In genomic region chr5:97045260-97045659, GRCm38 (mm10) we compare ENCODE assay signal across 21 mouse cellular contexts. TPM values are rescaled to one million over a fixed set of nuclear protein-coding genes. Genes with fewer than 3 reads are reported as not detected.
DNase-seq lines count a peak whose midpoint lies in the region; ATAC-seq and TF ChIP-seq lines count a peak whose summit lies in the region.
"Had no signal": no experiment of that assay in that cellular context is flagged by ENCODE, and none has a peak within 500 bp of the region (broad histone marks: within the 10 kb centered on the region; RNA-seq: fewer than 3 reads in every experiment).

No protein-coding gene starts in this region.

- H3K4me3 ChIP-seq in intestine, embryonic 14.5 days (ENCODE audit: low read depth, low read length) = no peak overlapping the region
- no peak overlapping the region for H3K4me3 ChIP-seq in intestine, postnatal 0 days (ENCODE audit: low read depth, low read length)
- H3K4me3 ChIP-seq in intestine, embryonic 15.5 days (replicated peaks) = no peak overlapping the region
- H3K4me3 ChIP-seq in intestine, embryonic 16.5 days (ENCODE audit: low read length) = no peak overlapping the region
- no peak overlapping the region for H3K4me3 ChIP-seq in hindbrain, postnatal 0 days (ENCODE audit: low read length)

- no peak for TF ChIP-seq CTCF in intestine, postnatal 0 days (IDR thresholded peaks at IDR 0.05; ENCODE audit: low read depth)
- no peak for TF ChIP-seq CTCF in hindbrain, postnatal 0 days (IDR thresholded peaks at IDR 0.05; ENCODE audit: low read depth)

- H3K27me3 ChIP-seq in intestine, embryonic 14.5 days (replicated peaks; ENCODE audit: control insufficient read depth, insufficient read depth, low read length) = no peaks in the 10 kb centered on the region
- no peaks in the 10 kb centered on the region for H3K27me3 ChIP-seq in intestine, postnatal 0 days (replicated peaks; ENCODE audit: control insufficient read depth, insufficient read depth, low read length)
- H3K27me3 ChIP-seq in intestine, embryonic 15.5 days (replicated peaks) = no peaks in the 10 kb centered on the region
- no peaks in the 10 kb centered on the region for H3K27me3 ChIP-seq in intestine, embryonic 16.5 days (replicated peaks; ENCODE audit: control insufficient read depth, insufficient read depth, low read length)
- no peaks in the 10 kb centered on the region for H3K27me3 ChIP-seq in hindbrain, postnatal 0 days (ENCODE audit: insufficient read depth, low read length)
- H3K27me3 ChIP-seq: CH12.LX, Patski had no signal

- intact Hi-C loops in left cerebral cortex, postnatal 36 days (cut with DNase I) = no loop called here

- H3K4me2 ChIP-seq in intestine, embryonic 14.5 days (ENCODE audit: low read length) = no peak overlapping the region
- H3K4me2 ChIP-seq in intestine, postnatal 0 days (replicated peaks; ENCODE audit: low read depth) = no peak overlapping the region; the same call in 1 of the 2 replicates
- H3K4me2 ChIP-seq in intestine, embryonic 15.5 days (replicated peaks) = no peak overlapping the region
- H3K4me2 ChIP-seq in intestine, embryonic 16.5 days (ENCODE audit: low read depth, low read length) = no peak overlapping the region
- no peak overlapping the region for H3K4me2 ChIP-seq in hindbrain, postnatal 0 days (ENCODE audit: low read depth, low read length)

- 64% methylated on average over 7 of the region's 7 CpGs for whole genome bisulfite sequencing in intestine, embryonic 14.5 days
- 50% methylated on average over 7 of the region's 7 CpGs for WGBS in intestine, postnatal 0 days
- WGBS in intestine, embryonic 15.5 days = 60% methylated on average over 7 of the region's 7 CpGs
- WGBS in intestine, embryonic 16.5 days = 60% methylated on average over 7 of the region's 7 CpGs
- WGBS in hindbrain, postnatal 0 days = 94% methylated on average over 7 of the region's 7 CpGs

- H3K27ac ChIP-seq in intestine, embryonic 14.5 days (ENCODE audit: low read depth) = no peak overlapping the region
- no peak overlapping the region for H3K27ac ChIP-seq in intestine, postnatal 0 days (ENCODE audit: low read depth, low read length)
- H3K27ac ChIP-seq in intestine, embryonic 15.5 days = no peak overlapping the region
- no peak overlapping the region for H3K27ac ChIP-seq in intestine, embryonic 16.5 days (ENCODE audit: low read length)
- H3K27ac ChIP-seq in hindbrain, postnatal 0 days = no peak overlapping the region

- peak; percentile 50 for DNase-seq in intestine, embryonic 14.5 days (ENCODE audit: low spot score)
- DNase-seq in left cerebral cortex, postnatal 36 days (ENCODE audit: low spot score in 2 of 2) = no peak
- no peak for DNase-seq in hindbrain, postnatal 0 days (ENCODE audit: low spot score)
- DNase-seq: adrenal gland, adult 2 months; adrenal gland, adult 8-10 months; adrenal gland, postnatal 10 days; adrenal gland, postnatal 14 days; adrenal gland, postnatal 25 days; adrenal gland, postnatal 36 days; B cell, adult 2 months; cerebellum, adult 11 months; cerebellum, adult 11-12 months; cerebellum, adult 18-20 months had no signal

- no peaks in the 10 kb centered on the region for H3K4me1 ChIP-seq in intestine, embryonic 14.5 days (replicated peaks; ENCODE audit: control insufficient read depth, insufficient read depth, low read length)
- peaks cover 2% of the 10 kb centered on the region; the same call in 1 of the 2 replicates for H3K4me1 ChIP-seq in intestine, postnatal 0 days (replicated peaks; ENCODE audit: control insufficient read depth, insufficient read depth, low read length)
- H3K4me1 ChIP-seq in intestine, embryonic 15.5 days (replicated peaks) = peaks cover 3% of the 10 kb centered on the region; the same call in 1 of the 2 replicates
- H3K4me1 ChIP-seq in intestine, embryonic 16.5 days (ENCODE audit: control insufficient read depth, insufficient read depth, low read length) = peaks cover 3% of the 10 kb centered on the region; the same call in 1 of the 2 replicates
- no peaks in the 10 kb centered on the region for H3K4me1 ChIP-seq in hindbrain, postnatal 0 days (ENCODE audit: insufficient read depth, low read length)

- H3K36me3 ChIP-seq in intestine, embryonic 14.5 days (ENCODE audit: control insufficient read depth, insufficient read depth, low read length) = peaks cover 22% of the 10 kb centered on the region; the same call in 1 of the 2 replicates
- peaks cover 25% of the 10 kb centered on the region for H3K36me3 ChIP-seq in intestine, postnatal 0 days (ENCODE audit: control insufficient read depth, insufficient read depth)
- H3K36me3 ChIP-seq in intestine, embryonic 15.5 days = 0 out of 2 replicates have a peak, but pooled peaks cover 3% of the 10 kb centered on the region
- H3K36me3 ChIP-seq in intestine, embryonic 16.5 days (ENCODE audit: control insufficient read depth, insufficient read depth, low read length) = no peaks in the 10 kb centered on the region
- H3K36me3 ChIP-seq in hindbrain, postnatal 0 days (ENCODE audit: insufficient read depth, low read length) = no peaks in the 10 kb centered on the region; the same call in 1 of the 2 replicates

- no peak overlapping the region for H3K9ac ChIP-seq in intestine, embryonic 14.5 days (ENCODE audit: low read length)
- no peak overlapping the region for H3K9ac ChIP-seq in intestine, postnatal 0 days (ENCODE audit: low read depth, low read length)
- no peak overlapping the region for H3K9ac ChIP-seq in intestine, embryonic 15.5 days
- H3K9ac ChIP-seq in intestine, embryonic 16.5 days (ENCODE audit: low read depth, low read length) = no peak overlapping the region
- no peak overlapping the region for H3K9ac ChIP-seq in hindbrain, postnatal 0 days (replicated peaks; ENCODE audit: low read length)

- ATAC-seq in intestine, embryonic 14.5 days (replicated peaks; ENCODE audit: low FRiP score, low TSS enrichment, low read depth) = no peak
- ATAC-seq in intestine, postnatal 0 days = no peak; the same call in 1 of the 2 replicates
- peak; percentile 69 for ATAC-seq in intestine, embryonic 15.5 days
- peak; percentile 64 for ATAC-seq in intestine, embryonic 16.5 days
- no peak for ATAC-seq in hindbrain, postnatal 0 days
- ATAC-seq: activated CD4-positive, CD25-positive, alpha-beta regulatory T cell, adult 4 months; CD4-positive, CD25-positive, alpha-beta regulatory T cell, adult 4 months; Patski had no signal

- no peaks in the 10 kb centered on the region for H3K9me3 ChIP-seq in intestine, embryonic 14.5 days (ENCODE audit: control insufficient read depth, low read length)
- H3K9me3 ChIP-seq in intestine, postnatal 0 days (ENCODE audit: control insufficient read depth) = no peaks in the 10 kb centered on the region
- no peaks in the 10 kb centered on the region for H3K9me3 ChIP-seq in intestine, embryonic 15.5 days
- H3K9me3 ChIP-seq in intestine, embryonic 16.5 days (ENCODE audit: control insufficient read depth, low read length) = no peaks in the 10 kb centered on the region
- no peaks in the 10 kb centered on the region for H3K9me3 ChIP-seq in hindbrain, postnatal 0 days (ENCODE audit: low read length)
- H3K9me3 ChIP-seq: G1E had no signal

RNA-seq across cellular contexts. Expression of gene Bmp2k, which starts 47.8 kb away (rescaled TPM):
- 14.7 and 15.7 TPM in 2 replicates for polyA plus RNA-seq in intestine, embryonic 14.5 days (2014; fragmentation: Nextera tagmentation; extraction: Ambion mirVana)
- polyA plus RNA-seq in intestine, postnatal 0 days (2015; fragmentation: Nextera tagmentation; extraction: Ambion mirVana) = 21.2 and 23.8 TPM in 2 replicates
- polyA plus RNA-seq in intestine, embryonic 15.5 days (2015; fragmentation: Nextera tagmentation; extraction: Ambion mirVana) = 19.2 and 20.3 TPM in 2 replicates
- polyA plus RNA-seq in intestine, embryonic 16.5 days (2015; fragmentation: Nextera tagmentation; extraction: Ambion mirVana) = 12.5 and 17.2 TPM in 2 replicates
- total RNA-seq in left cerebral cortex, postnatal 36 days (2021) = 10 to 100 TPM; 12.6 to 12.9 TPM
- 18.5 and 21.7 TPM in 2 replicates for total RNA-seq in hindbrain, postnatal 0 days (2014; rRNA removed)
- 10.3 and 10.5 TPM in 2 replicates for polyA plus RNA-seq in hindbrain, postnatal 0 days (2015; fragmentation: Nextera tagmentation; extraction: Ambion mirVana)

Comparison
In these comparisons a context has a peak if more than half of its experiments do, and no peak if none do; other contexts are left out.
1. ATAC-seq: peak in intestine, embryonic 15.5 days (single experiment) and intestine, embryonic 16.5 days (single experiment); none in intestine, embryonic 14.5 days (single experiment), intestine, postnatal 0 days (single experiment) and hindbrain, postnatal 0 days (single experiment).